Mouse (Mus musculus) heart, adult 2 months (tissue): ENCODE measurements around the gene Usp36.

ENCODE experiments used
- CTCF ChIP-seq: fragments of 200-600 bp; IDR thresholded peaks from 2 replicates; pipeline ENCODE4 v1.8.1; 2022; ENCODE audit warnings: antibody characterized with exemption, mild to moderate bottlenecking, moderate library complexity
- EP300 ChIP-seq: fragments of 200-500 bp; IDR thresholded peaks from 2 replicates; pipeline ENCODE4 v1.6.1; 2011; ENCODE audit warnings: low read depth, low read length, control low read depth; ENCODE audit not compliant: insufficient read depth

- TF ChIP-seq EP300 (no peak), CTCF (no peak)
These were observed 26.3 kb upstream of the Usp36 start for GRCm38 (mm10) chr11:118316231-118316806.
